Comparison of ENCODE assay signal across 8 mouse cellular contexts in the genomic region with DNA sequence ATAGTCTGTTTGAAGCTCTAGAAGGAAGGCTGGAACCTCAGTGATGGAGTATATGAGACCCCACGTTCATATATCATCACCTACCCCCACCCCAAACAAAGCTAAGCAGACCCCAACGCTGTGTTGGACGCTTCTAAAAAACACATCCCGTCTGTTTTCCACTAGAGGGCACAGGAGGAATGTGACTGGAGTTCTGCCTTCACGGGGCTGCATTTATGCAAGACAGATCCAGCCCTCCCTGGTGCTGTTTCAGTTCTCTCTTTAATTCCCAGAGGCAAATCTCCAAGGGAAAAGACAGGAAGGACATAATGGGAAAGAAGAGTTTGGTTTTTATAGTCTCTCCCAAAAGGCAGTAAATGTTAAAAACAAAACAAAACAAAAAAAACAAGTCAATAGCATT. TPM values are rescaled to one million over a fixed set of nuclear protein-coding genes. Genes with fewer than 3 reads are reported as not detected.
DNase-seq lines count a peak whose midpoint lies in the region; ATAC-seq and TF ChIP-seq lines count a peak whose summit lies in the region.

No protein-coding gene starts in this region.

- no peaks in the 10 kb centered on the region for H3K4me1 ChIP-seq in intestine, postnatal 0 days (replicated peaks; ENCODE audit: control insufficient read depth, insufficient read depth, low read length)
- no peaks in the 10 kb centered on the region for H3K4me1 ChIP-seq in neural tube, embryonic 15.5 days

- ATAC-seq in intestine, postnatal 0 days = no peak
- peak; percentile 90 for ATAC-seq in neural tube, embryonic 15.5 days (ENCODE audit: low FRiP score)

- no peak overlapping the region for H3K27ac ChIP-seq in intestine, postnatal 0 days (ENCODE audit: low read depth, low read length)
- H3K27ac ChIP-seq in neural tube, embryonic 15.5 days (replicated peaks) = no peak overlapping the region

- H3K9ac ChIP-seq in intestine, postnatal 0 days (ENCODE audit: low read depth, low read length) = no peak overlapping the region
- no peak overlapping the region for H3K9ac ChIP-seq in neural tube, embryonic 15.5 days (replicated peaks)

- H3K36me3 ChIP-seq in intestine, postnatal 0 days (ENCODE audit: control insufficient read depth, insufficient read depth) = peaks cover 26% of the 10 kb centered on the region
- peaks cover 50% of the 10 kb centered on the region for H3K36me3 ChIP-seq in neural tube, embryonic 15.5 days

- no peak overlapping the region for H3K4me3 ChIP-seq in intestine, postnatal 0 days (ENCODE audit: low read depth, low read length)
- no peak overlapping the region for H3K4me3 ChIP-seq in neural tube, embryonic 15.5 days (replicated peaks)

- no peak overlapping the region for H3K4me2 ChIP-seq in intestine, postnatal 0 days (replicated peaks; ENCODE audit: low read depth)
- no peak overlapping the region for H3K4me2 ChIP-seq in neural tube, embryonic 15.5 days

- DNase-seq in adrenal gland, adult (ENCODE audit: inconsistent age in 2 of 2, low spot score in 1 of 2) = peak; percentile 21 to 75
- DNase-seq in adrenal gland, adult 18-20 months (ENCODE audit: low spot score in 2 of 2) = no peak
- DNase-seq in left cerebral cortex, adult 18-20 months (ENCODE audit: low spot score in 2 of 2) = peak; percentile 23 to 32
- no peak for DNase-seq in left cerebral cortex, postnatal 36 days (ENCODE audit: low spot score in 2 of 2)
- peak; percentile 53 to 54 for DNase-seq in cerebellum, postnatal 14 days
- no peak for DNase-seq in urinary bladder, adult 18-20 months (ENCODE audit: low spot score in 2 of 2)

- intact Hi-C loops in left cerebral cortex, postnatal 36 days (cut with DNase I) = loop anchor here (2.0 kb wide), 2 partner anchors 1012 to 1050 kb away; no protein-coding TSS in a partner anchor

- WGBS in intestine, postnatal 0 days = 24% methylated on average over 5 of the region's 5 CpGs
- 33% methylated on average over 5 of the region's 5 CpGs for WGBS in neural tube, embryonic 15.5 days

- peak; percentile 82 for TF ChIP-seq CTCF in intestine, postnatal 0 days (IDR thresholded peaks at IDR 0.05; ENCODE audit: low read depth)

- no peaks in the 10 kb centered on the region for H3K27me3 ChIP-seq in intestine, postnatal 0 days (replicated peaks; ENCODE audit: control insufficient read depth, insufficient read depth, low read length)
- no peaks in the 10 kb centered on the region for H3K27me3 ChIP-seq in neural tube, embryonic 15.5 days (replicated peaks)

- no peaks in the 10 kb centered on the region for H3K9me3 ChIP-seq in intestine, postnatal 0 days (ENCODE audit: control insufficient read depth)
- H3K9me3 ChIP-seq in neural tube, embryonic 15.5 days (replicated peaks) = no peaks in the 10 kb centered on the region

RNA-seq across cellular contexts. Expression of gene Oxct1, which starts 30.4 kb away (rescaled TPM):
- total RNA-seq in adrenal gland, adult 18-20 months (2021) = 100 to 1,000 TPM; 167 to 192 TPM
- 100 to 1,000 TPM; 298 to 304 TPM for total RNA-seq in left cerebral cortex, adult 18-20 months (2021)
- total RNA-seq in left cerebral cortex, postnatal 36 days (2021) = 100 to 1,000 TPM; 327 to 348 TPM
- 44.9 and 49.6 TPM in 2 replicates for polyA plus RNA-seq in intestine, postnatal 0 days (2015; fragmentation: Nextera tagmentation; extraction: Ambion mirVana)
- 402 and 424 TPM in 2 replicates for polyA plus RNA-seq in neural tube, embryonic 15.5 days (2015; fragmentation: Nextera tagmentation; extraction: Ambion mirVana)

Comparison
In these comparisons a context has a peak if more than half of its experiments do, and no peak if none do; other contexts are left out.
1. DNase-seq: peak in adrenal gland, adult (2 of 2), left cerebral cortex, adult 18-20 months (2 of 2) and cerebellum, postnatal 14 days (2 of 2); none in adrenal gland, adult 18-20 months (0 of 2), left cerebral cortex, postnatal 36 days (0 of 2) and urinary bladder, adult 18-20 months (0 of 2).